Mouse (Mus musculus) thymus, postnatal 0 days (tissue): Measurements from ENCODE around the gene Pimreg. TPM values are rescaled to one million over a fixed set of nuclear protein-coding genes. Genes with fewer than 3 reads are reported as not detected.

Source experiments
- DNase-seq: peaks from one replicate; pipeline ENCODE4 v3.0.0-alpha.2; 2015; ENCODE audit warnings: low spot score
- polyA plus RNA-seq: library from polyadenylated mRNA; unstranded; fragments of >200 nt; fragmentation: Nextera tagmentation; extraction: Ambion mirVana; gene quantifications from 2 replicates; pipeline ENCODE4 v1.2.1, GENCODE M21; 2015

Gene Pimreg
- polyA plus RNA-seq, 1 experiment from 2014 or later: 88.2 TPM

DNA sequence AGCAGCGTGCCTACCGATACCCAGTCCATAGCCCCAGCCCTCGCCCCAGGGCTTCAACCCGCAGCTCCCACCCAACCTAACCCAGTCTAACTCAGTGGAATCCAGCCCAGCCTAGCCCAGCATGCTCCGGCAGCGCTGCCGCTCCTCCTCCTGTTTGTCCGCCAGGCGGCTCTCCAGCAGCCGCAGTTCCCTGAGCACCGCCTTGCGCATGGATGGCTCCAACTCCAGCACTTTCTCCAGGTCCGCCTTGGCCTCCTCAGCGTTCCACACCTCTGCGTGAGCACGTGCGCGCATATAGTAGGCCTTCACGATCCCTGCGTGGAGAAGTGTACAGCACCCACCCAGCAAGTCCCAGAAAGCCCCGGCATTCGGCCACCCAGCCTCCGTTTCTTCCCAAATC is 12.7 kb upstream of the Pimreg start:
- DNase-seq: no peak

DNA sequence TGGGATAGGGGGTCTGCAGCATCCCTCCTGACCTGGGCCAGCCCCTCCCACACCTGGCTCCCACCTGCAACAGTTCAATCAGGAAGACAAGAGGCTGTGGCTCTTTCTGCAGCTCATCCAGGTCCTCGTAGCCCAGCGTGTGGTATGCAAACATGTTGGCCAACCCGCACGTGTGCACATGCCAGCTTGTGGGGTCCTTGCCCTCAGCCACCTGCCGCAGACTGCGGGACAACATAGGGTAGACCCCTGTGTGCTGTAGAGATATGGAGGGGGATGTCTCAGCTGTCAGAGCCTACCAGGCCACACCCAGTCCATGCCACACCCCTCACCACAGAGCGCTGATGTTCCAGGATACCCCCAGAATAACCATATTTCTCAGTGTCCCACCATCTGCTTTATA is 10.5 kb upstream of the Pimreg start:
- no peak for DNase-seq

DNA sequence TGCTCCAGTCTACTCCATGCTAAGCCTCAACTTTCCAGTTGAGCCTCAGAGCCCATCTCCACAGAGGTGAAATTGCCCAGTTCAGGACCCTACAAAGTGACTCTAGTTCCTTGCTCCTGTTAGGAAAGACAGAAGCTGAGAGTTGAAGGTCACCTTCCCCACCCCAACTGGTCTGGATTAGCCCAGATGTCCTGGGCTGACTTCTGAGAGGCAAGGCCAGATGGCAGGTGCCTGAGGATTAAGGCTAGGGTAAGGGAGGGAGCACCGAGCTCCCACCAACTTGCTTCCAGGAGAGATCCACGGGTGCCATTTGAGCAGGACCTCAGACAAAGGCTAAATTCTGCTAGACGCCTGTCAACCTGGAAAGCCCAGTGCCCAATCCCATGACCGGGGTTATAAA is 9.7 kb upstream of the Pimreg start:
- no peak for DNase-seq

DNA sequence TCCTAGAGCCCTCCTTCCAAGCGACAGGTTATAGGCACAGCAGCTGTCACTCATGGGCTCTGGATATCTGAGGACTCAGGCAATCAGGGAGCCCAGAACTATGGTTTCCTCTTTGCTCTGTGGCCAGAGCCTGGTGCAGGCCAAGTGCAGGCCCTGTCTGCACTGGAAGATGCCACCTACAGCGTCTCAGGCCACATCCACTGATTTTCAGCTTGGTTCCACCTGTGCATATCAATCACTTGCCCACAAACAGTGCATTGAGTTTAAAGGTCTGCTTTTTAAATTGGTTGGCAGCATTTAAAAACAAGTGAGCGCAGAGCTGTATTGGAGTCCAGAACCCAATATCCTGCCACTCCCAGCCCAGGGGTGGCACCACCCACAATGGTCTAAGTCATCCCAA is 9.2 kb upstream of the Pimreg start:
- no peak for DNase-seq

DNA sequence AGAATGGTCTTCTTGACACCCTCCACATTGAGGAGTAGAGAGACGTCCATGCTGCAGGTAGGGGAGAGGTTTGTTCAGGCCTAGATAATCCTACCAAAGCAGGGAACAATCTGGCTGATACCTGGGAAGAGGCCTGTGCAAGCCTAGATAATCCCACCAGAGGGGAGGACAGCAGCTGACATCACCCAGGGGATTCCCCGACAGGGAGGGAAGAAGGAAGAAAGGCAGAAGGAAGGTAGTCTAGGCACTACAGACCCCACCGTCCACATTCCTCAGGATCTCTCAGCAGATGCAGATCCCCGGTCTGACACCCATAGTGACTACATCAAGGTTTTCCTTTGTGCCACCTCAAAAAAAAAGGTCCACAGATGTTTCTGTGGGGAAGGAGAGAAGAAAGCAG is 4.4 kb upstream of the Pimreg start, which contains the start of gene Aipl1:
TSS of gene Aipl1 (minus strand) at position 101 of the 400 bp plus-strand sequence.
- DNase-seq: no peak

DNA sequence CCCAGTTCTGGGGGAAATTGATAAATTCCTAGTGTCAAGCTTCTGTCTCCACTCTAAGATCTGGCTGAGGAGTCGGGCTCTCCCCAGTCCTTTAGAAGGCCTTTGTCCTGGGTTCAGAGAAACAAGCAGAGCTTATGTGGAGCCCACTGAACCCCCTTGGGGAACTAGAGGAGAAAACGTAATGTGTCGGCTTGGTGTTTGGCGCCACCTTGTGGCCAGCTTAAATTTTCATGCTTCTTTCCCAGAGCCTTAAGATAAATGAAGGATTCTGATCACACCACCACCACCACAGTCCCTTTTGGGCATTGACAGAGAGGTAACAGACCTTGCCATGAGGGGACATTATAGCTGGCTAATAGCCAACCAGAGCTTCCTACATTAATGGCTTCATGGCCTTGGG is 3.8 kb upstream of the Pimreg start:
- peak; percentile 80 for DNase-seq

DNA sequence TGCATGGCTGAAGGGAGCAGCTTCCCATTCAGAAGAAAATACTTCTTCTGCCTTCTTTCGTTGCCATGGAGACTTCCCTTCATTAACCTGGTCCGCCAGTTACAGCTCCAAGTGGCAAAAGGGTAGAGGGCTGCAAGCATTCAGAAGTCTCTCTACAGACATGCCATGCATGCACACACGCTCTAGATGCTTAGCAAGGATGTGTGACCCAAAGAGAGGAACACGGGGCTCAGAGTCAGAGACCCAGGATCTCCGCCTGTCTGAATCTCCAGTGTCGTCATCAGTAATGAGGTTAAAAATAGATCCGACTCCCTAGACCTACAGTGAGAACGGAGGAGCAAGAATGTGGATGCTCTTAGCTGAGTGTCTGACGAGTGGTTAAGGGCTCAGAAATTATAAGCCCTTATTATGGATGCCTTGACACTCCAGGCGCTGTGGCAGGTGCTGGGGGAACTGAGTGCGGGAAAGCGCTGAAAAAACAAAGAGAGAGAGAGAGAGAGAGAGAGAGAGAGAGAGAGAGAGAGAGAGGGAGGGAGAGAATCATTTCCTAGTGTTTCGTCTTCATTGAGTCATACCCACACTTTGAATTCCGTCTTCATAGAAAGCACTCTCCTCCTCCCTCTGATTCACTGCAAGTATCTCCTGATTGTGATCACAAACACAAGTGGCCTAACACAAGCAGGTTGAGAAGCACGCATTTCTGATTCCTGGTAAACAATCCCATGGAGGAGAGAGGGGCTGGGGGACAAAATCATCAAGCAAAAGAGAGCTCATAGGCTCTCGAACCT is 2.0 kb upstream of the Pimreg start:
- no peak for DNase-seq

DNA sequence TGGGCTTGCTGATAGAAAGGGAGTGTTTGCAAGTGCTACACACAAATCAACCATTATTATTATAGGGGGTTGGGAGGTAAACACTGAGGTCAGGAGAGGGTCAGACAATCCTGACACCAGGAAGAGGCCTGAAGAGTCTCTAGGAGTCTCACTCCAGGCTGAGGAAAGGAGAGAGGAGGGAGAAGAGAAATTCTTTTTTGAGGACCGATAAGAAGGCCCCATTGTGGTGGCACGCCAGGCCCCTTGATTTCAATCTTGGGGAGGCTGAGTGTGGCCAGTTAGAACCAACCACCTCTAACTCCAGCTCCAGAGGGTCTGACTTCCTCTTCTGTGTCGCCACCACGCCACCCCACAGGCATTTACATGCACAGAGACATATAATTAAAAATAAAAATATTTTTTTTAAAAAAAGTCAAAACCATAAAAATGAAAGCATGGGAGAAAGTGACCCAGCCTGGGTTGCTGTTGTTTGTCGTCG is 503 bp upstream of the Pimreg start:
- DNase-seq: no peak

DNA sequence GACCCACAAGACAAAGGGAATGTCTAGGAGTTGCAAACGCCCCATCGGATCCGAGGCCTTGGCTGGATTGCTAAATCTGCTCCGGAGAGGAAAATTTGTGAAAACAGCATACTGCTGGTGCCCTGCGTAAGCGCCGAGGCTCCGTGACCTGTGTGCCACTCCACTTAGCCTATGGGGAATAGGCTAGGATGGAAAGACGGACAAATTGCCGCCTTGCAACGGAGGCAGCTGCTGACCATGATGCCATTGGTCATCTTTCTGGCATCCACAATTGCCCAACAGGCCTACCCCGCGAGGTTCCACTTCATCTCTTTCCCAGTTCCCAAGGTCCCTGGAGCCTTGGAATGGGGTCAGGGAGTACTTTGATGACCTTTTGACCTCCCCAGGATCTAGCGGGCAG is 799 bp downstream of the Pimreg start:
- no peak for DNase-seq

DNA sequence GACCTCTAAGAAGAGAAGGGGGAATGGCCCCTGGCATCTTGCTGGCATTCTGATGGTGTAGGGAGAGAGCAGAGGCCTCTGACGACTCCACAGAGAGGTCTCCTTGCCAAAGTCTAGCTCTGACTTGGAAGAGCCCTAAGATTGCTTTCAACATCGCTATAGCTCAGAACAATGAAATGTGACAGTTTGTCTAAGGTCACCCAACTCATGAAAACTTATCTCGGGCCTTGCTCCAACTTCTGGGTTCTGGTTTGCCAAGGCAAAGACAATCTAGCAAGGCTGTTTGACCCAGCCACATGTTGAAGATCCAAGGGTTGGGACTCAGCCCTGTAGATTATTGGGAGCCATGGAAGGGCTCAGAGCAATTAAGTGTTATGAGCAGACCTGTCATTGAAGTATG is 2.4 kb downstream of the Pimreg start:
- no peak for DNase-seq

DNA sequence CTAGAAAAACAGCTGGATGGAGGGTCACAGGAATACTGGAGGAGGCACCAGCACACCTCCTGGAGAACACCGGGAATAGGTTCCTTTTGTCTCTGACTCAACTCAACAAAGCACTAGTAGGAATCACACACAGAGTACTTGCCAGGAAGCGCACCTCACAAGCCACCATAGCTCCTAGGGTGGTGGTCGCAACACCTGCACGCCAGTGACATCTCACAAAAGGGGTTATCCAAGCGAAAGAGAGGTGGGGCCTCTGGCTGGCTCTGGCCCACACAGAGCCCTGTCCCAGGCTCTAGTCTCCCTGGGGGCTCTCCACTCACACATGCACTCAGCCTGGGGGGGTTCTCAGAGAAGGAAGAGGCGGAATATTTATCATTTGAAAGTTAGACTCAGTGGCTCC is 6.9 kb downstream of the Pimreg start:
- no peak for DNase-seq

DNA sequence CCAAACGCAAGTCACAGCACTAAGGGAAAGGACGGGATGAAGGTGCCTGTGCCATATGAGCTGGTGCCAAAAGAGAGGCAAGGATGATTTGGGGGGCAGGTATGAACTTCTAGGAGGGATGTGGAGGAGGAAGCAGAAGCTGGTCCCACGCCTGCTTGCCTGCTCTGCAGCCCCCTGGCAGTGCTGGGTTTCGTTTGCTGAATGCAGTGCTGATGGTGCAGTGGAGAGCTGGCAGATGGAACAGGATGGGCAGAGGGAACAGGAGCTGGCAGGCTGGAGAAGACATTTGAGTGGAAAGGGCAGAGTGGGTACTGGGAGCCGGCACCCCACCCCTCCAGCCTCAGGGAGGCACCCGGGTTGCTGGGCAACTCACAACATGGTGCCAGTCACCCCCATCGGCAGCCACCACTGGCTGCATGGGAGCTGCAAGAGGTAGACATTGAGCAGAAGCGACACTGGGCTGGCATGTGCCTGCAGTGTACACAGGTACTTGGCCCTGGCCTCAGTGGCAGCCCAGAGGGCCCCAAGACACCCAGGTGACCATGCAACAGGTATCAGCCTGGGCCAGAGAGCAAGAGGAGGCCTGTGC is 7.4 kb downstream of the Pimreg start:
- DNase-seq: no peak

DNA sequence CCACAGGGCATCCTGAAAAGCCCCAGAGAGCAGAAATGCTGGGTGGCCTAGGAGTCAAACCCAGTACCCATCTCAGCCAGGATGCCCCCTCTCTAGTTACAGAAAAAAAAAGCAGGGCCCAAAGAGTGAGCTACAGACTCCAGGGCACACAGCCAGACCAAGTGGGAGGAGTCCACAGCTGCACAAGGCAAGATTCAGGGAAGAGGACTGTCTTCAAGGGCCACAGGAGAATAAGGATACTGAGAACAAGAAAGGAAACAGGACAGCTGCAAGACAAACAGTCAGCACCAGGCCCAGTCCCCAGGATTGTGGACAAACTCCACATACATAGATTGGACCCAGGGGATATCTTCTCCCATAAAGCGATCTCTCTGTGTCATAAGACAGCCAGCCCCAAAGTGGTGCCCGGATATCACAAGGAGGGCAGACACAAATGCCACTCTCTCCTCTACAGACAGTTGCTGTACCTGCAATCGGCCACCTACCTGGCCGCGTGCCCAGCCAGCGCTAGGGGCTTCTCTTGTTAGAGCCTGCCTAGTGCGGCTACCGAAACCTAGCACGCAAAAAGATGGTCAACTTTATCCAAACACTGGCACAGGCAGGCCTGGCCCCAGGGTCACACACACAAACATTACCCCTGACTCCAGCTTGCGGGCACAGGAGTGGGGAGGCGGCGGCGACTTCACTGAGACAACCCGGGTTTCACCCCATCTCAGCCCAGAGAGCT is 8.5 kb downstream of the Pimreg start:
- DNase-seq: no peak

DNA sequence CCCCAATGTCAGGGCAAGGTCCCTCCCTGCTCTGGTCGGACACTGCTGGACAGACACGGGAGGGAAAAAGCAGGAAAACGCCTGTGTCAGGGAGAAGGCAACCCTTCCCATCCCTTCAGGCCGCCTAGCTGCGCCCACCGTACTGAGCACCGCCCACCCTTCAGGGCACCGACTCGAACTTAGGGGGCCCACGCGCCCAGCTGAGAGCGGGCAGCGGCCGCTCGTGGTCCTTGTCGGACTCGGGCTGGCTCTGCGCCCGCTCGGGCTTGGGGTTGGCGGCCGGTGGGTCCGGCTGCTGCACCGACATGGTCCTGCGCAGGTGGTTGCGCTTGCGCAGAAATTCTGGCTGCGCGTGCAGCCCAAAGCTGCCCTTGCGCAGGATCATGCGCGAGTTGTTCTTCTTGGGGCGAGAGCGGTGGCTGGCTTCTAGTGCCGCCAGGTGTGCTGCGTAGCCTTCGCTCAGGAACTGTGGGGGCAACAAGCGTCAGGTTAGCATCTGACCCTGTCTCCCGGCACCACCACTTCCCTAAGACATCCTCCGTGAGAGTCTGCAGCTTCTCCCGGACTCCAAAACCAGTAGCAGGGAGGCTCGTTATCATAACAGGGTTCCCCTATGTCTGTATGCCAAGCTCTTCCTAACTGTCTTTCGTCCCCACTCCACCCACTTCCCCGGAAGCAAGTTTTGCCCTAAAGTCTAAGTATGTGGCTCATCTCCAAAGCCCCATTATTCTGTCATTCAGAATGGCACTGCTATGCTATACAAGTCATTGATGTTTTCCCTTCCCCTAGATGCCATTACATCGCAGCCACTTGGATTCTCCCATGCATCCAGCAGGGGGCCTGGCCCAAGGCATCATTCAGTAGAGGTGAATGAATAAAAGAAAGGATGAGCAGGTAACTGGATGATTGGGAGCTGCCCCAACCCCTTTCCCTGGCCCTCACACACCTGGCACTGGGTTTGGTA is 9.3 kb downstream of the Pimreg start:
- no peak for DNase-seq

DNA sequence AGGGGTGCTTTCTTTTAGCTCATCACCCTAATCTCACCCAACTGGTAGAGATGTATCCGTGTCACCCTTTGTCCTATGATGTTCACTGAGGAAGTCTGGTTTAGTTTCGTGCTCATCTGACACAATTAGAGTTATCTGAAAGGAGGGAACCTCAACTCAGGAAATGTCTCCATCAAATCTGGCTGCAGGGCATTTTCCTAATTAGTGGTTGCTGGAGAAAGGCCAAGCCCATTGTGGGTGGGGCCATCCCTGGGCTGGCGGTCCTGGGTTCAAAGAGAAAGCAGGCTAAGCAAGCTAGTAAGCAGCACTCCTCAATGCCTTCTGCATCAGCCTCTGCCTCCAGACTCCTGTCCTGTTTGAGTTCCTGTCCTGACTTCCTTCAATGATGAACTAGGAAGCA is 10.4 kb downstream of the Pimreg start:
- DNase-seq: no peak

DNA sequence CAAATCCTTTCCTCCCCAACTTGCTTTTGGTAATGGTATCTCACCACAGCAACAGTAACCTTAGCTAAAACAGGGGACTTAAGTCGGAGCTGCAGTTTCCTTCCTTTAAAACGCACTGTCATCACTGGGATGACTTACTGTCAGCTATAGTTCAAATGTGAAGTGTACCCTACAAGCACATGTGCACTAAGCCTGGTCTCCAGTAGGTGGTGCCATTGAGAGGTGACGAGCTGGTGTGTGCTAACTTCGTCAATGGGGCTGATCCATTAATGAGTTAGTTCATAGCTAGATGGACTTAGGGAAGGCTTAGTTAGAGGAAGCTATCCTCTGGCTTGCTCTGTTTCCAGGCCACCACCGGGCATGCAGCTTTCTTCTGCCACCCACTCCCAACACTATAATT is 10.8 kb downstream of the Pimreg start:
- DNase-seq: peak; percentile 66

DNA sequence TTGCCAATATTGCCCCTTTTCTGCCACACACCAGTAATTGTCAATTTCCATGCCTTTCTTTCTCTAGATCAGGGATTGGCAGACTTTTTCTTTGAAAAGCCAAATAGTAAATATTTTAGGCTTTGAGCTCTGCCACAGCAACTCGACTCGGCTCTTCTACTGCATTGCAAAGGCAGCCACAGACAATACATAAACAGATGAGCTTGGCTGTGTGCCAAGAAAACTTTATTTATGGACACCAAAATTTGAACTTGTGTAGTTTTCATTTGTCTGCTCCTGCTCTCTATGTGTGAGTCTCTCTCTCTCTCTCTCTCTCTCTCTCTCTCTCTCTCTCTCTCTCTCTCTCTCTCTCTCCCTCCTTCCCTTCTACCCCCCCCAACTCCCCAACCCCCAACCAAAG is 13.3 kb downstream of the Pimreg start:
- no peak for DNase-seq

DNA sequence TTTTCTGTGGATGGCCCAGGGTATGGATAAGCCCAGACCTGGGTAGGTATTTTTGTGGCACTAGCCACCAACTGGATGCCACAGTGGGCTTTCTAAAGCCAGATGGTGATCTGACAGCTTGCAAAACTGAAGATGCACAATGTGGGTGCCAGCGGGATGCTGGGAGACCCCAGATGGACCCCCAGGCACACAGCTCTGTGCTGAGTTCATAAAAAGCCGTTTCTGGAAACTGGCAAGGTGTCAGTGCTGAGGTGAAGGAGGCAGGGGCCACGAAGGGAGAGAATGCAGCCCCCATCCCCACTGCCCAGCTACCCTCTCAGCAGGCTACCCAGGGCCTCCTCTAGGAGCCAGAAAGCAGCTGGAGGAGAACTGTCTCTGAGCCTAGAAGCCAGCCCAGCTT is 15.3 kb downstream of the Pimreg start:
- DNase-seq: no peak

DNA sequence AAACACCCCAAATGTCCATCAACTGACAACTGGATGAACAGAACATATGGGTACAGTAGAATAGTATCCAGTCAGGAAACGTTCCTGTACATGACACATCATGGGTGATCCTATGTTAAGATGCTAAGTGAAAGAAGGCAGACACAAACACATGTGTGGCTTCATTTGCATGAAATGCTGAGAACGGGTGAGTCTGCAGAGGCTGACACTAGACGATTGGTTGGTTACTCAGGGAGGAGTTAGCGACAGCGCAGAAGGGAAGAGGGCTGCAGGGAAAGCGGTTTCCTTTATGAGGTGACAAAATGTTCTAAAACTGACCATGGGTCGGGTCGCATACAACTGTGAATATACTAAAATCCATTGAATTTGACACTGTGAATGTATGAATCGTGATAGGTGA is 18.6 kb downstream of the Pimreg start:
- no peak for DNase-seq

DNA sequence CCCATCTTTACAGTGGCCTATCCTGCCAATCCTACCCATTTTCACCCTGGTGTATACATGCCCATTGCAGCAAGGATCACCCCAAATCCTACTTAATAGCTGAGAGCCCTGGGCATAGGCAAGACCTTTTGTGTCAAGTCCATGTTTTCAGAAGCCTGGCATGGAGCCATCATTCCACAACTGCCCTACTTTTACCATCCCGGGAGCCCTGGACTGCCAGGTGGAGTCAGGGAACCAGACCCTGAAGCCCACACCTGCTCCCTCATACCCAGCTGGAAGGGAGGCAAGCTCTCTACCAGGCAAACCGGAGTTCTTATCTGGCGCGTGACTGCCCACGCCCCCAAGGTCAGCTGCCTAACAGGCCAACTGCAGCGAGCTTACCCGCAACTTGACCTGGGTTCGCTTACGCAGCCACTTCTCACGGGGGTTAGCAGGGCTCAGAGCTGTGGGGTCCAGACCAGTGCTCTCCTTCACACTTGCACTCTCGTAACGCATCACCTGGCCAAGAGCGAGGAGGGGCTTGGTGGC is 19.3 kb downstream of the Pimreg start:
- DNase-seq: no peak

DNA sequence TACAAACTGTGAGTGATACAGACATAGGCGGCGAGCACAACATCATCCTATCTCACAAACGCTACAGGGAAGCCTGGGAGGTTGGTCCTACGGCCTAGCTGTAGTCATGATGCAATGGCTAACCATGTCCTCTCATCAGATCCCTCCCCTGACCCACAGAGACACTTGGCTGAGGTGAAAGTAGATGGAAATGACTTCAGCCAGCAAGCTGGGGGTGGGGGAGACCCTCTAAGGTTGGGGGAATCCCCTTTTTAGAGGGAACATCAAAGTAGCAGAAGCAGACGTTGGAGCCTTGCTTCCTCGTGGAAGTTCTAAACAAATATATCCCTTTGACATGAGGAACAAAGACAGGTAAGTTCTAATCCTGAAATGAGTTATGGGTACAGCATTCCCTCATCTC is 22.6 kb downstream of the Pimreg start:
- no peak for DNase-seq
